9 mouse cellular contexts compared by ENCODE assay signal in the genomic region with DNA sequence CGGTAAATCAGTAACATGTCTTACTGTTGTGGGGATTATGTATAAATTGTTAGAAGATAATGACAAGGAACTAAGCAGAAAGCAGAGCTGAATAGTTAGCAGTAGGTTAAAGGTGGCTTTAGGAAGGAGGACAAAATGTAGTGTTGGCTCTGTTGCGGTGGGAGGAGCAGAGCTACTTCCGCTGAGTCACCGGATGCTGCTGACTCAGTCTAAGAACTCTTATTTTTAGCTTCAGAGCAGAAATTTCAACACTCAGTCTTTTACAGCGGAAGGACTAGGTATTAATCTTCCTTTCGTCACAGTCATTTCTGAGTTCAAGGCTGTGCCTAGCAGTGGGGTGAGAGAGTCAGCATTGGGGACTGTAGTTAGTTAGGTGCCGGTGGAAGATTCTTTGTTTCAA.
DNase-seq lines count a peak whose midpoint lies in the region.
"Had no signal": no experiment of that assay in that cellular context is flagged by ENCODE, and none has a peak within 500 bp of the region (broad histone marks: within the 10 kb centered on the region; RNA-seq: fewer than 3 reads in every experiment).

No protein-coding gene starts in this region.

- H3K36me3 ChIP-seq in splenic B cell, adult 2 months (ENCODE audit: control insufficient read depth, insufficient read depth, low read length, poor library complexity, severe bottlenecking), result no peaks in the 10 kb centered on the region
- H3K36me3 ChIP-seq in embryonic facial prominence, embryonic 10.5 days (replicated peaks), result no peaks in the 10 kb centered on the region
- H3K36me3 ChIP-seq: limb, embryonic 12.5 days had no signal

- 88% methylated on average over 7 of the region's 7 CpGs for WGBS in embryonic facial prominence, embryonic 10.5 days

- H3K9me3 ChIP-seq in embryonic facial prominence, embryonic 10.5 days, result no peaks in the 10 kb centered on the region
- H3K9me3 ChIP-seq: limb, embryonic 12.5 days had no signal

- H3K27me3 ChIP-seq in splenic B cell, adult 2 months (ENCODE audit: control insufficient read depth, insufficient read depth, low read length, poor library complexity, severe bottlenecking), result no peaks in the 10 kb centered on the region
- H3K27me3 ChIP-seq in embryonic facial prominence, embryonic 10.5 days (replicated peaks; ENCODE audit: low read depth, poor library complexity, severe bottlenecking), result no peaks in the 10 kb centered on the region
- H3K27me3 ChIP-seq: limb, embryonic 12.5 days had no signal

- no peaks in the 10 kb centered on the region for H3K4me1 ChIP-seq in embryonic facial prominence, embryonic 10.5 days
- H3K4me1 ChIP-seq: limb, embryonic 12.5 days had no signal

- H3K4me3 ChIP-seq in embryonic facial prominence, embryonic 10.5 days, result no peak overlapping the region
- H3K4me3 ChIP-seq: limb, embryonic 12.5 days had no signal

- H3K27ac ChIP-seq in embryonic facial prominence, embryonic 10.5 days (replicated peaks), result no peak overlapping the region
- H3K27ac ChIP-seq: limb, embryonic 12.5 days had no signal

- intact Hi-C loops in heart, postnatal 25 days (cut with DNase I), result no loop called here

- peak; percentile 25 for DNase-seq in heart, adult 8-10 months (ENCODE audit: low spot score)
- DNase-seq in heart, postnatal 25 days (ENCODE audit: low spot score), result no peak
- DNase-seq in brain, adult 2 months (ENCODE audit: low read depth, low spot score), result peak; percentile 20
- peak; percentile 83 for DNase-seq in liver
- DNase-seq in splenic B cell, adult 2 months (ENCODE audit: low read depth, low spot score), result peak; percentile 36
- DNase-seq in cerebellum, adult 9-10 months, result no peak
- DNase-seq in embryo, embryonic 10 days (ENCODE audit: low spot score), result no peak
- no peak for DNase-seq in embryonic facial prominence, embryonic 10.5 days (ENCODE audit: low spot score)

Comparison
In these comparisons a context has a peak if more than half of its experiments do, and no peak if none do; other contexts are left out.
1. DNase-seq: peak in heart, adult 8-10 months (single experiment), brain, adult 2 months (single experiment), liver (single experiment) and splenic B cell, adult 2 months (single experiment); none in heart, postnatal 25 days (single experiment), cerebellum, adult 9-10 months (single experiment), embryo, embryonic 10 days (single experiment) and embryonic facial prominence, embryonic 10.5 days (single experiment).